Mouse (Mus musculus): ENCODE measurements around the gene Ccdc134. TPM values are rescaled to one million over a fixed set of nuclear protein-coding genes. Genes with fewer than 3 reads are reported as not detected.

The Ccdc134 gene
- polyA plus RNA-seq, 1 experiment from 2014 or later = 17.2 TPM

GRCm38 (mm10) chr15:82164061-82164399 is 36.3 kb downstream of the Ccdc134 start:
- 0 out of 2 replicates have a peak overlapping the region, but pooled peaks have one; percentile 34 for H3K27ac ChIP-seq (ENCODE audit: low read depth, low read length)
- no peak overlapping the region for H3K9ac ChIP-seq (ENCODE audit: low read depth, low read length)
- ATAC-seq (ENCODE audit: low FRiP score) (no peak), DNase-seq (ENCODE audit: low spot score) (no peak)
- no peaks in the 10 kb centered on the region for H3K36me3 ChIP-seq (ENCODE audit: control insufficient read depth, insufficient read depth, low read length)
- 63% methylated on average over 4 of the region's 4 CpGs for WGBS
- H3K4me2 ChIP-seq (replicated peaks; ENCODE audit: low read depth, low read length) = no peak overlapping the region
- H3K4me3 ChIP-seq (ENCODE audit: low read depth, low read length) = no peak overlapping the region
- H3K4me1 ChIP-seq (replicated peaks; ENCODE audit: control insufficient read depth, insufficient read depth, low read length) = no peaks in the 10 kb centered on the region; the same call in 1 of the 2 replicates
- H3K27me3 ChIP-seq (ENCODE audit: control insufficient read depth, insufficient read depth, low read length) = no peaks in the 10 kb centered on the region
- H3K9me3 ChIP-seq (ENCODE audit: control insufficient read depth, low read length) = no peaks in the 10 kb centered on the region

- DNase-seq (ENCODE audit: low spot score) (no peak), ATAC-seq (ENCODE audit: low FRiP score) (no peak)
- Histone ChIP-seq H3K4me2 (replicated peaks; ENCODE audit: low read depth, low read length) (no peak overlapping the region), H3K4me1 (replicated peaks; ENCODE audit: control insufficient read depth, insufficient read depth, low read length) (no peaks in the 10 kb centered on the region; the same call in 1 of the 2 replicates), H3K9ac (ENCODE audit: low read depth, low read length) (no peak overlapping the region), H3K27ac (ENCODE audit: low read depth, low read length) (no peak overlapping the region), H3K27me3 (ENCODE audit: control insufficient read depth, insufficient read depth, low read length) (no peaks in the 10 kb centered on the region), H3K4me3 (ENCODE audit: low read depth, low read length) (no peak overlapping the region), H3K9me3 (ENCODE audit: control insufficient read depth, low read length) (no peaks in the 10 kb centered on the region), H3K36me3 (ENCODE audit: control insufficient read depth, insufficient read depth, low read length) (no peaks in the 10 kb centered on the region)
- WGBS = 82% methylated on average over 7 of the region's 7 CpGs
These were observed 36.8 kb downstream of the Ccdc134 start for GRCm38 (mm10) chr15:82164496-82164895.

DNA sequence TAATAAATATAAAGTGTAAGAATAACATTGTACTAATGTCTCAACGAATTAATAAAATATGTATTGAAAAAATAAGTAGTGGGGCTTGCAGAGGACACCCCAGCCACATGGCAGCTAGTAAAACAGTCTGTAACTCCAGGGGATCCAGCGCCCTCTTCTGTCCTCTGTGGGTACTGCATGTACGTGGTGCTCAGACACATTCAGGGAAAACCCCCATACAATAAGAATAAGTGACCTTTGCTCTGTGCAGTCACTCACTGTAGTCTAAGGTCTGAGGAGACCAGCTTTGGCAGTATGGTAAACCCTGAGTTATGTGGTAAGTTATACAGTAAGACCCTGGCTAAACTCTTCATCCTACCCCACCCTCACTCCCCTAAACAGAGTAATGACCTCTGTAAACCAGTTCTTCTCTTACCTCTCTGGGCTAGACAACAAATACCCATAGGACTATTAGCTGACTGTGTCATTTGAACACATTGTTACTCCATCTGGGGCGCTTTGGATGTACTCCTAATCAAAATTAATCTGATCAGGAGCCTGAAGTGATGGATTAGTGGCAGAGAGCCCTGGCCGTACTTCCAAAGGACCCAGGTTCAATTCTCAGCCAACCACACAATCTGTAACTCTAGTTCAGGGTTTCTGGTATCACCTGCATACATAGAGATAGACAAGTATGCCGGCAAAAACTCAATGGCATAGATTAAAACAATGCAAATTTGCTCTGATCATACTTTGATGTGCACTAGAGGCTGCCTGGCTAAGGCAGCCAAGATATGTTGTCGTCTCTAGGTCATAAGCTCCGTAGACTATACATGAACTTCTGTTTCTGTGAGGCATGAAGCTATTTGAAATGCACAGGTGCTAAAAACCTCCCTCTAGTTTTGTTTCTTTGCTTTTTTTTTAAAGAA is 37.9 kb downstream of the Ccdc134 start:
- H3K27ac ChIP-seq (ENCODE audit: low read depth, low read length) = no peak overlapping the region
- H3K9me3 ChIP-seq (ENCODE audit: control insufficient read depth, low read length) = no peaks in the 10 kb centered on the region
- no peaks in the 10 kb centered on the region for H3K4me1 ChIP-seq (replicated peaks; ENCODE audit: control insufficient read depth, insufficient read depth, low read length)
- DNase-seq (ENCODE audit: low spot score) (peak; percentile 86), ATAC-seq (ENCODE audit: low FRiP score) (0 out of 2 replicates have a peak, but pooled peaks have one; percentile 22)
- no peak overlapping the region for H3K4me2 ChIP-seq (replicated peaks; ENCODE audit: low read depth, low read length)
- peaks cover 6% of the 10 kb centered on the region; the same call in 1 of the 2 replicates for H3K36me3 ChIP-seq (ENCODE audit: control insufficient read depth, insufficient read depth, low read length)
- H3K27me3 ChIP-seq (ENCODE audit: control insufficient read depth, insufficient read depth, low read length) = no peaks in the 10 kb centered on the region
- H3K9ac ChIP-seq (ENCODE audit: low read depth, low read length) = no peak overlapping the region
- WGBS = 61% methylated on average over 8 of the region's 8 CpGs
- H3K4me3 ChIP-seq (ENCODE audit: low read depth, low read length) = no peak overlapping the region

DNA sequence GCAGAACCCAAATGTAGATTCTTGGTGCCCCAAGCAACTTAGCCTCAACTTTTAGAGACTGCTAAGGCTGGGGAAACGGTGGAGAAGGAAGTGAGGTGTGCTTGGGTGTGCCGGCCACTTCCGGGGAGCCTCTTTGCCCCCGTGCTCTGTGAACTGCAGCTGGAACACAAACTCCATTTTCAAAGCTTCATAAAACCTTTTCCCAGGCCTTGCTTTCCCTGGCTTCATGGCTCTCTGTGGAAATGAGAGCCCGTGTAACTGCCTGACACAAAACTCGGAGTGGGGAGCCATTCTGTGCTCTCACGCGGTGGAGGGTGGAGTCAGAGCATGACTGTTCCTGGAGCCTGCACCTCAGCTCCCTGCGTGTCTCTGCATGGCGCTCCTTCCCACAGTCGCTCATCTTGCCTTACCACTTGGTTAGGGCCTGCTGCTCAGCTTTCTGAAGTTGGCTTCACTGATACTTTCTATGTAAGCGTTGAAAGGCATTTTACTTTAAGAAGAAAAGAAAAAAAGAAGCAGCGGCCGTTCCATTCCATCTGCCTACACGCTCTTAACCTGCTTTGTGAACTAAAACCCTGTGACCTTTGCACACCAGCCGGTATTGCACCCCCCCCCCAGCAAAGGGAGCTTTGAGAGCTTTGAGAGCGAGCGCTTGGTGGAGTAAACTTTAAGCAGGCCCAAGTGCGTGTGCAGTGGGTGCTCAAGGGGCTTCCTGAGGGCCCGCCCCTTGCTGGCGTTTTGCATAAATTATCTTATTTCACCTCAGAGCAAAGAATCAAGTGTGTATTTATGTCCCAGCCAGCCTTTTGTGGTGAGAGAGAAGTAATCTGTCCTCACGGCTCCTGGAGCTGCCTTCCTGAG is 38.7 kb downstream of the Ccdc134 start:
- no peak overlapping the region for H3K4me2 ChIP-seq (replicated peaks; ENCODE audit: low read depth, low read length)
- ATAC-seq (ENCODE audit: low FRiP score) (no peak), DNase-seq (ENCODE audit: low spot score) (no peak)
- no peaks in the 10 kb centered on the region for H3K4me1 ChIP-seq (replicated peaks; ENCODE audit: control insufficient read depth, insufficient read depth, low read length)
- no peak overlapping the region for H3K9ac ChIP-seq (ENCODE audit: low read depth, low read length)
- no peaks in the 10 kb centered on the region for H3K27me3 ChIP-seq (ENCODE audit: control insufficient read depth, insufficient read depth, low read length)
- H3K27ac ChIP-seq (ENCODE audit: low read depth, low read length) = no peak overlapping the region
- 58% methylated on average over 22 of the region's 22 CpGs for WGBS
- H3K36me3 ChIP-seq (ENCODE audit: control insufficient read depth, insufficient read depth, low read length) = peaks cover 14% of the 10 kb centered on the region
- H3K9me3 ChIP-seq (ENCODE audit: control insufficient read depth, low read length) = no peaks in the 10 kb centered on the region
- H3K4me3 ChIP-seq (ENCODE audit: low read depth, low read length) = no peak overlapping the region

DNA sequence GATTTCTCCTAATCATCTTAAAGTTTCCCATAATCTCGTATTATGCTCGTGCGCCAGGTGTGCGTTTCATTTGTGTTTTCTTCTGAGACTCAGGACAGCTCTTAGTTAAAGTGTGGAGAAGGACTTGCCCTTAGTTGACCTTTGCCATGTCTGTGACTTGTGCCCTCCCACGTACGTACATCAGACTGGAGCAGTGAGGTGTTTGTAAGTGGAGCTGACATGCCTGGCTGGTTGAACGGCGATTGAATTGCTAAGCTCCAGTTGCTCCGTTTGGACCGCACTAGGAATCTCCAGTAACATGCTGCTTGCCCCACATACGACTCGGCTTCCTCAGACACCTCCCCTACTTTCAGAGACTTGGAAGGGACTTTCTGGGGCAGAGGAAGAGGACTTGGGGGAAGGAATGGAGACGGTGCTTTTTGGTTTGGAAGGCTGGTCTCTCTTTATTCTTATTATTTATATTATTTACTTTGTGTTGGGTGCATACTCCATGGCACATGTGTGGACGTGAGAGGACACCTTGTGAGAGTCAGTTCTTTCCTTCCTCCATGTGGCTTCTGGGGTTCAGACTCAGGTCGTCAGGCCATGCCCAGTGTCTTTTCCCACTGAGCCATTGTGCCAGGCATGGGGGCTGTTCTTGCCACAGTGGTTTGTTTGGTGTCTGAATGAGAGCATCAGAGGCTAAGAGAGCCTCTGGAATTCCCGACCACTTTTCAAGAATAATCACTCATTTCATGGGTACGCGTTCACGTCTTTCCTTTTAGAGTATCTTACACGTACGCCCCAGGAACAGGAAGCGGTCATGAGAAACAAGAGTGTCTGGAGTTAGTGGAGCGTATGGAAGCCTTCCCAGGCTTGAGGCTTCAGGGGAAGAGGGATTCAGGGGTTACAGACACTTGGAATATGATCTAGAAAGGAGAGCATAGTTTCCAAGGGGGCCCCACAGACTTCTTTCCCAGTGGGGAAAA is 39.8 kb downstream of the Ccdc134 start:
- Histone ChIP-seq H3K4me1 (replicated peaks; ENCODE audit: control insufficient read depth, insufficient read depth, low read length) (no peaks in the 10 kb centered on the region), H3K27ac (ENCODE audit: low read depth, low read length) (no peak overlapping the region)
- 66% methylated on average over 23 of the region's 23 CpGs for WGBS

GRCm38 (mm10) chr15:82169671-82170070 is 41.9 kb downstream of the Ccdc134 start:
- Histone ChIP-seq H3K9ac (ENCODE audit: low read depth, low read length) (no peak overlapping the region), H3K27ac (ENCODE audit: low read depth, low read length) (no peak overlapping the region), H3K36me3 (ENCODE audit: control insufficient read depth, insufficient read depth, low read length) (peaks cover 18% of the 10 kb centered on the region), H3K9me3 (ENCODE audit: control insufficient read depth, low read length) (no peaks in the 10 kb centered on the region), H3K4me1 (replicated peaks; ENCODE audit: control insufficient read depth, insufficient read depth, low read length) (no peaks in the 10 kb centered on the region), H3K4me2 (replicated peaks; ENCODE audit: low read depth, low read length) (no peak overlapping the region), H3K27me3 (ENCODE audit: control insufficient read depth, insufficient read depth, low read length) (no peaks in the 10 kb centered on the region), H3K4me3 (ENCODE audit: low read depth, low read length) (no peak overlapping the region)
- ATAC-seq (ENCODE audit: low FRiP score) = no peak
- no peak for DNase-seq (ENCODE audit: low spot score)
- WGBS = 86% methylated on average over 5 of the region's 5 CpGs

More for the DNA sequence above, 39.8 kb downstream of the Ccdc134 start:
- no peaks in the 10 kb centered on the region for H3K9me3 ChIP-seq (ENCODE audit: control insufficient read depth, low read length)
- H3K27me3 ChIP-seq (ENCODE audit: control insufficient read depth, insufficient read depth, low read length) = no peaks in the 10 kb centered on the region
- H3K9ac ChIP-seq (ENCODE audit: low read depth, low read length) = no peak overlapping the region
- no peak overlapping the region for H3K4me3 ChIP-seq (ENCODE audit: low read depth, low read length)
- DNase-seq (ENCODE audit: low spot score) = no peak
- H3K4me2 ChIP-seq (replicated peaks; ENCODE audit: low read depth, low read length) = no peak overlapping the region
- peaks cover 14% of the 10 kb centered on the region for H3K36me3 ChIP-seq (ENCODE audit: control insufficient read depth, insufficient read depth, low read length)
- ATAC-seq (ENCODE audit: low FRiP score) = no peak

DNA sequence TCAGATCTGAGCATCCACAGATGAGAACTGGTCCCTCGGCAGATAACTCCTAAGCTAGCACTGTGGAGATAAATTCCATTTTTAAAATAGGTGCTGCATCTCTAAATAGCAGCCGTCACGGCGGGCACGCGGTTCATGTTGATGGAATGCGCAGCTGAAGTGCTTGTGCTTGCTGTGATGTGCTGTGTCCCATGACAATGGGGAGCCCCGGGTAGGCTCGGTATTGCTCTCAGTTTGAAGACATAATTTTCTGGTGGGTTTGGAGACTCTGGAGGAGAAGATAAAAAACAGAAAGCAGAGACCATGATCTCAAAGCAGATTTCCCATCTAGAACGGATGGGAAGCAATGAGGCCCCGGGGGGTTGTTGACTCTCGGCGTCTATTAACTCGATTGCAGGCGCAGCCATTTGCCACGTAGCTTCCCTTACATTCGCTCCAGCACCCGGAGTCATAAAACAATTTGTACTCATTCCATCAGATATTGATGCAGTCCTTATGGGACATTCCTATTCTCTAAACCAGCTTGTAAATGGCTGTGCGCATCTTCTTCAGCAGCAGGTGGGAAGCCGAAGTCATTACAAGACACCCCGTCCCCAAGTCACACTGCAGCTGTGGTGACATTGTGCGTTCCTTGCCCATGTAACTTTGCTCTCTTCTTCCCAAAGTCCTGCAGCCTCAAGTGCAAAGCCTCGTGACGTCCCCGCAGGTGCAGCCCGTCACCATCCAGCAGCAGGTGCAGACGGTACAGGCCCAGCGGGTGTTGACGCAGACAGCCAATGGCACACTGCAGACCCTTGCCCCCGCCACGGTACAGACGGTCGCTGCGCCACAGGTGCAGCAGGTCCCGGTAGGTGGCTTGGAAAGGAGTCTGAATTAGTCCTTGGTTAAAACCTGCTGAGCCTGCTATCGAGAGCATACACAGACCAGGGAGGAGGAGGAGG is 43.0 kb downstream of the Ccdc134 start:
- no peak overlapping the region for H3K4me2 ChIP-seq (replicated peaks; ENCODE audit: low read depth, low read length)
- H3K9ac ChIP-seq (ENCODE audit: low read depth, low read length) = no peak overlapping the region
- H3K27ac ChIP-seq (ENCODE audit: low read depth, low read length) = no peak overlapping the region
- no peak for DNase-seq (ENCODE audit: low spot score)
- WGBS = 88% methylated on average over 36 of the region's 36 CpGs
- H3K27me3 ChIP-seq (ENCODE audit: control insufficient read depth, insufficient read depth, low read length) = no peaks in the 10 kb centered on the region
- ATAC-seq (ENCODE audit: low FRiP score) = no peak
- no peak overlapping the region for H3K4me3 ChIP-seq (ENCODE audit: low read depth, low read length)
- H3K4me1 ChIP-seq (replicated peaks; ENCODE audit: control insufficient read depth, insufficient read depth, low read length) = no peaks in the 10 kb centered on the region
- H3K9me3 ChIP-seq (ENCODE audit: control insufficient read depth, low read length) = no peaks in the 10 kb centered on the region
- H3K36me3 ChIP-seq (ENCODE audit: control insufficient read depth, insufficient read depth, low read length) = peaks cover 23% of the 10 kb centered on the region
